Mouse (Mus musculus) cerebellum, postnatal 25 days (tissue): ENCODE results near the gene Rnaseh2a.

ENCODE experiments used
- DNase-seq, 2 experiments: peaks; one replicate each; pipeline ENCODE4 v3.0.0; 2021; ENCODE audit warnings: mixed read lengths in 2 of 2

The Rnaseh2a gene

GRCm38 (mm10) chr8:84965731-84966291 lies 3.8 kb downstream of the Rnaseh2a start:
- DNase-seq: peak; percentile 93 to 95

DNA sequence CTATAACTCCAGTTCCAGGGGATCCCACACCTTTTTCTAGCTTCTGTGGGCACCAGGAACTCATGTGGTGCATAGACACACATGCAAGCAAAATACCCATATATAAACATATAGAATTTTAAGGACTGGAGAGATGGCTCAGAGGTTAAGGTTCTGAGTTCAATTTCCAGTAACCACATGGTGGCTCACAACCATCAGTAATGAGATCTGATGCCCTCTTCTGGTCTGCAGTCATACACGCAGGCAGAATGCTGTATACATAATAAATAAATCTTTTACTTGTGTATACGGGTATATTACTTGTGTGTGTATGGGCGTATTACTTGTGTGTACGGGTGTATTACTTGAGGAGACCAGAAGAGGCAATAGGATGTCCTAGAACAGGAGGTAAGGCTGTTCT lies 5.6 kb downstream of the Rnaseh2a start:
- no peak for DNase-seq

DNA sequence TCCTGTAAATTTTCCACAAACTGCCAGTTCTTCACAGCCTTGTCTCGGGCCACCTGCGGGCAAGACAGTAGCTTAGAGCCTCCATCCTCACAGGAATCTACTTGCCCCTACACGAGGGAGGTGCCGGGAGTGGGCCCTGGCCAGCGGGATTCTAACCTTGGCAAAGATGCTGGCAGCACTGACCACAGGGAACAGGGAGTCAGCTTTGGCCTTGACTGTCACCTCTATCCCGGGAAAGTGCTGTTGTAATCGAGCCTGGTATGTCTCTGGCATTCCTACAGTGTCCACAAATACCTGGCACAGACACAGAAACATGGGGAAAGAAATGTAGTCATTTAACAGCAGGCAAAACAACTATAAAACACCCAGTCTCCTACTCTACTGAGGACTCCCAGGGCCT lies 9.8 kb downstream of the Rnaseh2a start:
- no peak for DNase-seq

DNA sequence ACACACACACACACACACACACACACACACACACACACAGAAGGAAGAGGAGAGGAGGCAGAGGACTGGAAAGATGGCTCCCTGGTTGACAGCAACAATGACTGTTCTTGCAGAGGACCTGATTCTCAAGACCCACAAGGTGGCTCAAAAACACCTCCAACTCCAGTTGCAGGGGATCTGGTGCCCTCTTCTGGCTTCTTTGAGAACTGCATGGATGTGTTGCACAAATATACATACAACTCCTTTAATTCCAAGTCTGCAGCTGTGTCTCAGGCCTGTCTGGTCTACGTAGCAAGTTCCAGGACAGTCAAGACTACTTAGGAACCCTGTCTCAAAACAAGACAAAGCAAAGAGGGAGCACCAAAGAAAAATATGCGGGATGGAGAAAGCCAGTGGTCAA lies 12.8 kb downstream of the Rnaseh2a start:
- DNase-seq: peak; percentile 82 to 90

GRCm38 (mm10) chr8:84952612-84953255 lies 16.8 kb downstream of the Rnaseh2a start:
- no peak for DNase-seq

DNA sequence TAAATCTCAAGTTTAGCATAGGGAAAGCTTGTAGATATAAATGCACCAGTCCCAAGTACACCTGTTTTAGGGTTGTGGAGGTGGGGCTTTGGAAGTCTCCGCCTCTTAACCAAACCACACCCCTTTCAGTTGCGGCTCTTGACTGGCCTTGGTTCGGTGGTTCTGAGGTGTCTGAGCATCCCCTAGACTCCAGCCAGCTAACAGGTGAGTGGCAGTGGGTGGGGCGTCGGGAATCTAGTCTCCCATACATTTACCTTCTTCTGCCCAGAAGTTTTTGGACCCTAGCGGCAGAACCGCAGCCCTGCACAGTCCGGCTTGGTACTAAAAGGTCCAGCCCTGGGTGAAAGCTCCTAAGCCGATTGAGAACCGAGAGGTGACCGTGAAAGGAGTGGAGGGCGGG lies 19.8 kb downstream of the Rnaseh2a start:
- no peak for DNase-seq

DNA sequence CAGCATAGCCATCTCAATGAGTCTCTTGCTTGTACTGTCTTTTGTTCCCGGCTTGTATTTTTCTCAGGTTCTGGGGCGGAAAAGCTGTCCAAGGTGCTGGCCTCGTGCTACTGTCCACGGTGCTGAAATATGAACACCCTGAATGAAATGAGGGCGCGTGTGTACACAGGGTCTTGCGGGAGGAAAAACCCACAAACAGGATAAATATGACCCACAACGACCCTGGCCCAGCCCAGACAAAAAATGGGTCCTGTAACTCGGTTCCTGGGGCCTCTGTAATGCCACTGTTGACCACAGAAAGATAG lies 22.4 kb downstream of the Rnaseh2a start:
- no peak for DNase-seq

- DNase-seq: peak; percentile 76 to 84
These were observed 22.9 kb downstream of the Rnaseh2a start, which contains the start of gene Rtbdn for GRCm38 (mm10) chr8:84946528-84947240. Gene Rtbdn (plus strand): TSS chr8:84946991.

DNA sequence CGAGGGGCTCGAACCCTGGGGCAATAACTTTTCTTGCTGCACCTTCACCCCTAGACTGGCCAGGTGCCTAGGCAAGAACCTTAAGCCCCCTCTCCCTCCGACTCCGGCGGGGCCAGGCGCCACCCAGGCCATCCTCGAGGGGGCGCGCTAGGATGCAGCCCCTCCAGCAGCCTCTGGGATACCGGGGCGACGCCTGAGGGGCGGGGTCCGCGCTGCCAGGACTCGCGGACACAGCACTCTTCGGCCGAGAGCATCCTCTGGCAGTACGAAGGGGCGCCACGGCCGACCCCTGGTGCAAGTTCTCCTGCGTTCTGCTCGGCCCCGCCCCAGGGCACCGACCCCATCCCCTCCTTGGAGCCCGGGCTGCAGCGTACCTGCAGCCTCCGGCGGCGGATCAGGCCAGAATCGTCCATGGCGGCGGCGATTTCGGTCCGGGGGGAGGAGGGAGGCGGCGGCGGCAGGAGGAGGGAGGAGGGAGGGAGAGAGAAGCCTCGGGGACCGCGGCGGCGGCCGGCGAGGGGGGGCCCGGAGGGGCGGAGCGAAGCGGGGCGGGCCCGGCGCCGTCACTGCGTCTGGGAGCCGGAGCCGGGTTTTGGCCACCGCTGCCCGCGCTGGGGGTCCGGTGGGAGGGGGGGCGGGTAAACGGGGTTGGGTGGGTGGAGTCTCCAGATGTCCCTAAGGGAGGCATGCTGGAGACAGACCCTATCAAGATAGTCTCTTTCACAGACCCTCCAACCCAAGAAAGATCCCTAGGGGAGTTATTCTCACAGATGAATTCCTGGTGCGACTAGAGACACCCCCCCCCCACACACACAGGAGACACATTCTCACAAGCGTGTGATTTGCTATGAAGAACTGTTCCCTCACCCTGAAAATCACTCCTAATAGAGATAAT lies 23.7 kb downstream of the Rnaseh2a start:
- peak; percentile 76 to 85 for DNase-seq

- DNase-seq: peak; percentile 62 to 70
These were observed 24.3 kb downstream of the Rnaseh2a start for GRCm38 (mm10) chr8:84945235-84945632.

DNA sequence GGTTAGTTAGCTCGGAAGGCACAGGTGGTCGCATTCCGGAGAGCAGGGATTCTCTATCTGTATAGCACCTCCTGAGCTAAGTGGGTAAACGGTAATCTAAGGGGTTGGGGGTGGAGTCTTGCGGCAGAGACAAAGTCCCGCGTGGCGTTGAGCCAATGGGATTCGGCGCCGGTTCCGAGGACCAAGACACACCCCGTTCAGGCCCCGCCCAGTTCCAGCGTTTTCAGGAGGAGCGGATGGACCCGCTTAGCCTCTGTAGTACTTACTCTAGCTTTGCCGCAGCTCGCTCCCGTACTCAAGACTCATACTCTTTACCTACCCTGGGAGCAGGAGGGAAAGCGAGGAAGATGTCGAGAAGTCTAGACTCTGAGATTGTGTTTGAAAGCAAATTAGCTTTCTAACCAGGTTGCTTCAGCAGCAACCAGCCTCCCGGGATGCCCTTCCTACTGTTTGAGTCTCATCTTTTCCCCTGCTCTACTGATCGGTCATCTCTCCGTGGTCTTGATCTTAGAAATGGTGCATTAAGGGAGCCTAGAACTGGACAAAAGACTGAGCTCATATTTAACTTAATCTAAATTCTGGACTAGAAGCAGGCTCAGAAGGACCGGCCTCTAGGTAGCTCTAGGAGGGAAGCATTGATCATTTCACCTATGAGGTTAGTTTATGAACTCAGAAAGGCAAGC lies 24.9 kb downstream of the Rnaseh2a start:
- DNase-seq: peak; percentile 80 to 90

- no peak for DNase-seq
These were observed 25.9 kb downstream of the Rnaseh2a start for GRCm38 (mm10) chr8:84943699-84944098.

- DNase-seq: no peak
These were observed 31.7 kb downstream of the Rnaseh2a start for GRCm38 (mm10) chr8:84937620-84938485.

GRCm38 (mm10) chr8:84936962-84937546 lies 32.5 kb downstream of the Rnaseh2a start, which contains the start of gene Mast1:
Gene Mast1 (minus strand): TSS chr8:84937359.
- peak; percentile 92 to 97 for DNase-seq

DNA sequence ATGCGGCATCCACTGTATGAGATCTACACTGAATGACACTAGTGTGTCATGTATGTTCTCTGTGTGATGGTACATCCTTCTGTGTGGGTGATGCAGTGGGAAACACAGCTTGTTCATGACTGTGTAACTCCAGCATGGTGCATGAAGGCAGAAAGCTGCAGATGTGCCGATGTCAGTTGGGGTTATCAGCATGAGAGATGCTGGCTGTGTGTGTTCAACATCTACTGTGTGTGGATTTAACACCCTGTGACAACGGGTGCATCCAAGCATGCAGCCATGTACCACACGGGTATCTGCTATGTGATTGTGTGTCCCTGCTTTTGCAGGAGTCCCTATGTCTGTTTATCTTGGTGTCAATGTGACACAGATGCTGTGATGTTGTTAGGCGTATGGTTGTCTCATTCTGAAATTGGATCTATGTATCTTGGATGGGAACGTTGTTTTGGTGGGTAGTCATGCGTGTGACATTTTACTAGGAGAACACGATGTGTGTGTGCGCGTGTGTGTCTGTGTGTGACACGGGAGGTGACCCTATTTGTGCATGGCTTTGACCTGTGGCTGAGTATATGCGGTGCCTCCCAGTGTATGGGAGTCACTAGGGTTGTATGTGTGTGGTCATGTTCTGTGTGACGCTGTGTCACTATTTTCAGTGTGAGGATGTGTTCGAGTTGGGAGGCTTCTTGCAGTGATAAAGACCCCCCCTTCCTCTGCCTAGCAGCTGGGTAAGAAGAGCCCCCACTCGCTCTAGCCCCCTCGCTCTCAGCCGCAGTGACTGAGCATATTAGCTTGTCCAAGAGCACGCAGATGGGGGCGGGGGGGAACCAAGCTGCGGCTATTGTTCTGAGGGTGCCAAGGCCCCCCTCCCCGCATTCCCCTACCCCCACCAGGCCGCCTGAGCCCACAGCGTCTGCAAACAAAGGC lies 33.3 kb downstream of the Rnaseh2a start:
- DNase-seq: peak; percentile 55 to 67

DNA sequence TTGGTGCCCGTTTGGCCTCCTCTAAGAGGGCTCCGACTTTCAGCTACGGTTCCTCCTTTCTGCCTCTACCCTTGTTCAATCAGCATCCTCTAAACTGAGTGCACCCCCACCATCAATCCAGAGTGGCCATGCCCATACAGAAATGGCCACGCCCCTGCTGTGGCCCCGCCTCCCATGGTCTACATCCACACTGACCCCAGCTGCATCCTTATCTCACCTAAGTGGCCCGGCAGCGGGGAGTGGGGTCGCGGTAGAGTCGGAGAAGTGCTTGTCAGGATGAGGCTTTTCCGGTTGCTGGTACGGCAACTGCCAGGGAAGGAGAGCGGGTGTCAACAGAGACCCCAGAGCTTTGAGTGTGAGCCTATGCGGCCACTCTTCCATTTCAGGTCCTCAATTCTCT lies 34.1 kb downstream of the Rnaseh2a start:
- DNase-seq: peak; percentile 56 to 67

DNA sequence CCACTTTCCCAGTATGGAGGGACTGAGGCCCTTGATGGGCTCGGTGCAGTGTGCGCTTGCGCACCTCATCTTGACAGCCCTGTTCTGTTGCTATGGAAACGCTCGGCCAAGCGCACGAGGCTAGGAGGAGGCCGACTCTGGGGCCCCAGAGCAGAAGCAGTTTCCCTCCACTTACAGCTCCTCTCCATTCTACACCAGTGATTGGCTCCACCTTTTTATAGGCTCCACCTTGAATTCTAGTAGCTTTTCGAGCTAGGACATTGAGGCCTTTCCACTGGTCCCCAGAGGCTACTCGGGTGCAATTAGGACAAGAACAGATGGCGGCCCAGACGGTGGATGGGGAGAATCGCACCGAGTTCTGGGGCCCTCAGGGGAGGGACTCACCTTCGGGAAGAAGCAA lies 34.7 kb downstream of the Rnaseh2a start:
- DNase-seq: peak; percentile 80 to 81

- no peak for DNase-seq
These were observed 35.6 kb downstream of the Rnaseh2a start for GRCm38 (mm10) chr8:84933767-84934559.

DNA sequence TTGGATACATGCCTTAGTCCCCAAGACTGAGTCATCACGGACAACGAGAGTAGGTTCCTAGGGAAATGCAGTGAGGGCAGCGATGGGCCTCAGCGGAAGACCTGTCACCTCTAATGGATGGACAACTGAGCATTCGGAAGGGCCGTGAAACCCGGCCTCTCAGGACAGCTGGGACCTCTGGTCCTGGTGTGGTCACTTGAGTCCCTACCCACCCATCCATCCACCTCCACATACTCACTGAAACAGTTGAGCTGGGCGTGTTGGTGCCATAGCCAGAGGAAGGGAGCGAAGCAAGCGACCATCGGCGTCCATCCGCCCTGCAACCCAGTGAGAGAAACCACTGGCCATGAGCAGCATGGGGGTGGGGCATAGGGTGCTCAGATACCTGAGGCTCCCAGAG lies 39.0 kb downstream of the Rnaseh2a start:
- no peak for DNase-seq
